Mouse (Mus musculus): ENCODE results near the gene Gm45140. TPM values are rescaled to one million over a fixed set of nuclear protein-coding genes. Genes with fewer than 3 reads are reported as not detected.

Gene Gm45140
- polyA plus RNA-seq, 1 experiment from 2014 or later: 1.4 TPM

DNA sequence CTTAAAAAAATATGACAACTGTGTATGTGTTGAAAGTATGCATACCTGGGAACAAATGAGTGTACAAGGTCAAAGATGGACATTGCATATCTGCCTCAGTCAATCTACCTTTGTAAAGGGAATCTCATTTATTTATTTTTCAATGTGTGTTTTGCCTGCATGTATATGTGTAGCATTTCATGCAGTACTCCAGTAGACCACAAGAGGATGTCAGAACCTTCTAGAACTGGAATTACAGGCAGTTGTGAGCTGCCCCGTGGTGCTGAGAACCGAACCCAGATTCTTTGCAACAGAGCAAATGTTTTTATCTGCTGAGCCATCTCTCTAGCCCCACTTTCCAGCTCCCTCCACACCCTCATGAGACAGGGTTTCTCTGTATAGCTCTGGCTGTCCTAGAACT lies 38.4 kb upstream of the Gm45140 start:
- Histone ChIP-seq H3K4me1 (ENCODE audit: control insufficient read depth in 2 of 2, insufficient read depth in 2 of 2, low read length in 2 of 2) (peaks cover 3% of the 10 kb centered on the region in 2 experiments; a peak in 2 of 4 replicates), H3K4me2 (ENCODE audit: low read length) (no peak overlapping the region), H3K27me3 (ENCODE audit: control insufficient read depth, insufficient read depth, low read length) (no peaks in the 10 kb centered on the region), H3K4me3 (ENCODE audit: control insufficient read depth in 1 of 2, insufficient read depth in 1 of 2, low read depth in 1 of 2, low read length in 2 of 2) (no peak overlapping the region), H3K9ac (ENCODE audit: low read length) (no peak overlapping the region), H3K36me3 (ENCODE audit: control insufficient read depth, insufficient read depth, low read length) (no peaks in the 10 kb centered on the region), H3K9me3 (ENCODE audit: control insufficient read depth, low read length) (no peaks in the 10 kb centered on the region), H3K27ac (replicated peaks in 1 of 2; ENCODE audit: control insufficient read depth in 1 of 2, insufficient read depth in 1 of 2, low read depth in 2 of 2, low read length in 2 of 2) (no peak overlapping the region)
- 93% methylated on average over 2 of the region's 2 CpGs for WGBS
- no peak for ATAC-seq (ENCODE audit: insufficient number of reproducible peaks, insufficient read depth, low FRiP score, low read depth)

DNA sequence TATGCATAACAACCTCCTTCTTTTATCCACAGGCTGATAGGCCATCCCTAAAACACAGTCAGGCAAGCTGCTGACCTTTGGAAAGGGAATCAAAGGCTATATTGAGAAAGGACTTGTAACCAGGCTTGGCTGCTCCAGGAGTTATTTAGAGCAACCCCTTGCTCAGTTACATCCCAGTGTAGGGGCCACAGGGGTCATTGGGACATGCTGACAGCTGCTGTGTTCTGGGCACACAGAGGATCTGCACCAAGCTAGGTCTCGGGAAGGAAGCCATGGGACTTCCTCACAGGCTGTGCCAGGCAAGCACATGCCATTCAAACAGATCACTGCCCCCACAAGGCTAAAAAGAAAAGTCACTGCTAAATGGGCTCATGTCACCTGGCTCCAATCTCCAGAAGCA lies 37.5 kb upstream of the Gm45140 start:
- Histone ChIP-seq H3K4me2 (ENCODE audit: low read length) (no peak overlapping the region), H3K4me1 (ENCODE audit: control insufficient read depth in 2 of 2, insufficient read depth in 2 of 2, low read length in 2 of 2) (peaks cover 3 to 4% of the 10 kb centered on the region in 2 experiments; a peak in 2 of 4 replicates), H3K9ac (ENCODE audit: low read length) (no peak overlapping the region), H3K9me3 (ENCODE audit: control insufficient read depth, low read length) (no peaks in the 10 kb centered on the region), H3K36me3 (ENCODE audit: control insufficient read depth, insufficient read depth, low read length) (no peaks in the 10 kb centered on the region), H3K27ac (replicated peaks in 1 of 2; ENCODE audit: control insufficient read depth in 1 of 2, insufficient read depth in 1 of 2, low read depth in 2 of 2, low read length in 2 of 2) (no peak overlapping the region), H3K27me3 (ENCODE audit: control insufficient read depth, insufficient read depth, low read length) (no peaks in the 10 kb centered on the region), H3K4me3 (ENCODE audit: control insufficient read depth in 1 of 2, insufficient read depth in 1 of 2, low read depth in 1 of 2, low read length in 2 of 2) (no peak overlapping the region)
- 16% methylated on average over 1 of the region's 1 CpGs for WGBS
- no peak for ATAC-seq (ENCODE audit: insufficient number of reproducible peaks, insufficient read depth, low FRiP score, low read depth)

- H3K36me3 ChIP-seq (ENCODE audit: control insufficient read depth, insufficient read depth, low read length): no peaks in the 10 kb centered on the region
- 82% methylated on average over 7 of the region's 7 CpGs for WGBS
- H3K27ac ChIP-seq (replicated peaks in 1 of 2; ENCODE audit: control insufficient read depth in 1 of 2, insufficient read depth in 1 of 2, low read depth in 2 of 2, low read length in 2 of 2): no peak overlapping the region
- no peaks in the 10 kb centered on the region for H3K9me3 ChIP-seq (ENCODE audit: control insufficient read depth, low read length)
- H3K4me2 ChIP-seq (ENCODE audit: low read length): no peak overlapping the region
- no peaks in the 10 kb centered on the region for H3K27me3 ChIP-seq (ENCODE audit: control insufficient read depth, insufficient read depth, low read length)
- peaks cover 3 to 4% of the 10 kb centered on the region in 2 experiments; a peak in 2 of 4 replicates for H3K4me1 ChIP-seq (ENCODE audit: control insufficient read depth in 2 of 2, insufficient read depth in 2 of 2, low read length in 2 of 2)
- no peak overlapping the region for H3K9ac ChIP-seq (ENCODE audit: low read length)
- no peak for ATAC-seq (ENCODE audit: insufficient number of reproducible peaks, insufficient read depth, low FRiP score, low read depth)
- no peak overlapping the region for H3K4me3 ChIP-seq (ENCODE audit: control insufficient read depth in 1 of 2, insufficient read depth in 1 of 2, low read depth in 1 of 2, low read length in 2 of 2)
Observed at GRCm38 (mm10) chr6:87871240-87871639, 35.6 kb upstream of the Gm45140 start.

DNA sequence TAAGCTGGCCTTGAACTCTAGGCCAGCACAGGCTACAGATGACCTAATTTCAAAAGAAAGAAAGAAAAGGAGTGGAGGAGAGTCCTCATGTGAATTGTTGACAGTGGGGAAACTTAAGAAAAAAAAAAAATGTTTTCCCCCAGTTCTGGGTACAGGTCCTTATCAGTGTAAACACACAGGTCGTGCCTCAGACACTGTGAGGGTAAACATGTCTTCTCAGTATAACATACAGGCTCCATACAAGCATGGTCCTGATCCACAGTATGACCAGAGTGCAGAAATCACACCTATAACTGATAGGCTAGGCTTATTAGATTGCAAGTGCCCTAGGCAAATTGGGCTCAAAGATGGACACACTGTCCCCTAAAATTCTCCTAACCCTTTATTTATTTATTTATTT lies 34.8 kb upstream of the Gm45140 start:
- Histone ChIP-seq H3K27me3 (ENCODE audit: control insufficient read depth, insufficient read depth, low read length) (no peaks in the 10 kb centered on the region), H3K27ac (replicated peaks in 1 of 2; ENCODE audit: control insufficient read depth in 1 of 2, insufficient read depth in 1 of 2, low read depth in 2 of 2, low read length in 2 of 2) (no peak overlapping the region), H3K9me3 (ENCODE audit: control insufficient read depth, low read length) (no peaks in the 10 kb centered on the region), H3K4me1 (ENCODE audit: control insufficient read depth in 2 of 2, insufficient read depth in 2 of 2, low read length in 2 of 2) (peaks cover 3 to 4% of the 10 kb centered on the region in 2 experiments; a peak in 2 of 4 replicates), H3K36me3 (ENCODE audit: control insufficient read depth, insufficient read depth, low read length) (no peaks in the 10 kb centered on the region), H3K4me3 (ENCODE audit: control insufficient read depth in 1 of 2, insufficient read depth in 1 of 2, low read depth in 1 of 2, low read length in 2 of 2) (no peak overlapping the region), H3K4me2 (ENCODE audit: low read length) (no peak overlapping the region), H3K9ac (ENCODE audit: low read length) (no peak overlapping the region)
- no peak for ATAC-seq (ENCODE audit: insufficient number of reproducible peaks, insufficient read depth, low FRiP score, low read depth)
- 57% methylated on average over 1 of the region's 1 CpGs for WGBS

DNA sequence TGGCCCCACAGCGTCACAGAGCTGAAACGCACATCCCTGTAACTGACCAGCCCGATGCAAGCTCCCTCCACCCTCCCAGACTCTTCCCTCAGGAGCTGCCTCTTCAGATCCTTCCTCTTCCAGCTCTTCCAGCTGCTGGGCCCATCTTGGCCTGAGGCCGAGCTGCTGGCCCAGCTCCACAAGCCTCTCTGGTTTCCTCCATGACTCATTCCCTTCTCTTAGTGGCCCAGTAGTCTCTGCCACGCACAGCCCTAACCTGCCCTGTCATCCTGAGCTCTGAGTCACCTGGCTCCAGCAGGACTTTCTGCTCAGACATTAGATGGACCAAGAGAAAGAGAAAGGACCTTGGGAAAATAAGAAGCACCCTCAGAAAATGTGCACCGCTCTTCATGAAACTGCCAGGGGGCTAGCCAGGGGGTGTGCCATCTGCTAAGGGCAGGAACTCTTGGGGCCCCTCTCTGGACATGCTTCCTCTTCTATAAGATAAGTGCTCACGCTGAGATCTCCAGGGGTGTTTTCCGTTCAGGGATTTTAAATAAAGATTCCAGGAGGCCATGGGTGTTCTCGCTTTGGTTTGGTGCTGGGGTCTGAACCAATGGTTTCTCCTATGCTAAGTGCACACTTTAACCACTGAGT lies 33.4 kb upstream of the Gm45140 start:
- H3K27ac ChIP-seq (replicated peaks in 1 of 2; ENCODE audit: control insufficient read depth in 1 of 2, insufficient read depth in 1 of 2, low read depth in 2 of 2, low read length in 2 of 2): peak overlapping the region; percentile 2 to 41; a peak in 3 of 4 replicates
- ATAC-seq (ENCODE audit: insufficient number of reproducible peaks, insufficient read depth, low FRiP score, low read depth): peak; percentile 75
- no peaks in the 10 kb centered on the region for H3K27me3 ChIP-seq (ENCODE audit: control insufficient read depth, insufficient read depth, low read length)
- no peak overlapping the region for H3K9ac ChIP-seq (ENCODE audit: low read length)
- WGBS: 58% methylated on average over 9 of the region's 9 CpGs
- H3K4me1 ChIP-seq (ENCODE audit: control insufficient read depth in 2 of 2, insufficient read depth in 2 of 2, low read length in 2 of 2): peaks cover 3 to 4% of the 10 kb centered on the region in 2 experiments; a peak in 2 of 4 replicates
- H3K4me3 ChIP-seq (ENCODE audit: control insufficient read depth in 1 of 2, insufficient read depth in 1 of 2, low read depth in 1 of 2, low read length in 2 of 2): no peak overlapping the region
- H3K36me3 ChIP-seq (ENCODE audit: control insufficient read depth, insufficient read depth, low read length): no peaks in the 10 kb centered on the region
- H3K4me2 ChIP-seq (ENCODE audit: low read length): no peak overlapping the region
- no peaks in the 10 kb centered on the region for H3K9me3 ChIP-seq (ENCODE audit: control insufficient read depth, low read length)

DNA sequence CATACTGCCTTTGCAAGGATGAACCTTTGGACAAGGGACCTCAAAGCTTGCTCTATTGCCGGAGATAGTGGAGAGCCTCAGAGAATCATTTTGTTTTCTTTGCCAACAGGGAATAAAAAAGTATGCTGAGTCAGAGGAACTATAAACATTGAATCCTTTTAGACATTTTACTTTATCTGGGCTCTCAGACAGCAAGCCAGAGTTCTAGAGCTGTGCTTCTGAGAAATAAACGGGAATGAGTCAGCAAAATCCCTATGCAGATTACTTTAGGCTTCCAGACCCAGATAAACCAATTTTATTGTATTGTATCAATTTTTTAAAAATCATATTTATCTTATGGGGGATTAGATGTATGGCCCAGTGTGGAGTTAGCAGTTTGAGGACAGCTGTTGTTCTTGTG lies 31.7 kb upstream of the Gm45140 start:
- whole genome bisulfite sequencing: 47% methylated on average over 2 of the region's 2 CpGs
- no peak overlapping the region for H3K4me3 ChIP-seq (ENCODE audit: control insufficient read depth in 1 of 2, insufficient read depth in 1 of 2, low read depth in 1 of 2, low read length in 2 of 2)
- H3K4me2 ChIP-seq (ENCODE audit: low read length): no peak overlapping the region
- no peak overlapping the region for H3K27ac ChIP-seq (replicated peaks in 1 of 2; ENCODE audit: control insufficient read depth in 1 of 2, insufficient read depth in 1 of 2, low read depth in 2 of 2, low read length in 2 of 2)
- H3K9me3 ChIP-seq (ENCODE audit: control insufficient read depth, low read length): no peaks in the 10 kb centered on the region
- H3K9ac ChIP-seq (ENCODE audit: low read length): no peak overlapping the region
- no peaks in the 10 kb centered on the region for H3K27me3 ChIP-seq (ENCODE audit: control insufficient read depth, insufficient read depth, low read length)
- ATAC-seq (ENCODE audit: insufficient number of reproducible peaks, insufficient read depth, low FRiP score, low read depth): no peak
- H3K36me3 ChIP-seq (ENCODE audit: control insufficient read depth, insufficient read depth, low read length): no peaks in the 10 kb centered on the region
- peaks cover 3 to 4% of the 10 kb centered on the region in 2 experiments; a peak in 2 of 4 replicates for H3K4me1 ChIP-seq (ENCODE audit: control insufficient read depth in 2 of 2, insufficient read depth in 2 of 2, low read length in 2 of 2)

GRCm38 (mm10) chr6:87866211-87866610 lies 30.6 kb upstream of the Gm45140 start:
- no peak overlapping the region for H3K9ac ChIP-seq (ENCODE audit: low read length)
- WGBS: 74% methylated on average over 6 of the region's 6 CpGs
- H3K27me3 ChIP-seq (ENCODE audit: control insufficient read depth, insufficient read depth, low read length): no peaks in the 10 kb centered on the region
- no peak for ATAC-seq (ENCODE audit: insufficient number of reproducible peaks, insufficient read depth, low FRiP score, low read depth)
- no peaks in the 10 kb centered on the region for H3K36me3 ChIP-seq (ENCODE audit: control insufficient read depth, insufficient read depth, low read length)
- H3K9me3 ChIP-seq (ENCODE audit: control insufficient read depth, low read length): no peaks in the 10 kb centered on the region
- H3K4me2 ChIP-seq (ENCODE audit: low read length): no peak overlapping the region
- peaks cover 3 to 4% of the 10 kb centered on the region in 2 experiments; a peak in 2 of 4 replicates for H3K4me1 ChIP-seq (ENCODE audit: control insufficient read depth in 2 of 2, insufficient read depth in 2 of 2, low read length in 2 of 2)
- H3K27ac ChIP-seq (replicated peaks in 1 of 2; ENCODE audit: control insufficient read depth in 1 of 2, insufficient read depth in 1 of 2, low read depth in 2 of 2, low read length in 2 of 2): no peak overlapping the region
- no peak overlapping the region for H3K4me3 ChIP-seq (ENCODE audit: control insufficient read depth in 1 of 2, insufficient read depth in 1 of 2, low read depth in 1 of 2, low read length in 2 of 2)

DNA sequence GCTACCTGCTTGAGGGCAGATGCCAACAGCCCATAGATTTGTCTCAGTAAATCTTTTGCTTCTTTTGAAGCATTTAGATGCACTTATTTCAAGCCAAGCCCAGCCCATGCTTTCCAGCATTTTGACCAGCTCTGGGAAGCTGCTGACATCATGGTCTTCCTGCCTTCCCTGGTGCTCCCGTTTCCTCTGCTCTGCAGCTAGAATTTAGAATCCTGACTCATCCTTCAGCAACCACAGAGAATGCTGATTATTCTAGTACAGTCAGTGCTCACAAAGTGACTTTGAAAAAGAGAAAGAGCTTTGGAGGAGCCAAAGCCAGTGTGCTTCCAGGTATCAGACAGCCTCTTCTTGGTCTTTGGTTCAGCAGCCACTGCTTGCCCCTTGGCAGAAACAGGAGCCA lies 21.5 kb upstream of the Gm45140 start:
- no peaks in the 10 kb centered on the region for H3K36me3 ChIP-seq (ENCODE audit: control insufficient read depth, insufficient read depth, low read length)
- H3K4me3 ChIP-seq (ENCODE audit: control insufficient read depth in 1 of 2, insufficient read depth in 1 of 2, low read depth in 1 of 2, low read length in 2 of 2): no peak overlapping the region
- no peak overlapping the region for H3K27ac ChIP-seq (replicated peaks in 1 of 2; ENCODE audit: control insufficient read depth in 1 of 2, insufficient read depth in 1 of 2, low read depth in 2 of 2, low read length in 2 of 2)
- H3K9me3 ChIP-seq (ENCODE audit: control insufficient read depth, low read length): no peaks in the 10 kb centered on the region
- H3K9ac ChIP-seq (ENCODE audit: low read length): no peak overlapping the region
- H3K27me3 ChIP-seq (ENCODE audit: control insufficient read depth, insufficient read depth, low read length): no peaks in the 10 kb centered on the region; the same call in 1 of the 2 replicates
- H3K4me2 ChIP-seq (ENCODE audit: low read length): no peak overlapping the region
- ATAC-seq (ENCODE audit: insufficient number of reproducible peaks, insufficient read depth, low FRiP score, low read depth): no peak
- WGBS: 21% methylated on average over 1 of the region's 1 CpGs
- H3K4me1 ChIP-seq (ENCODE audit: control insufficient read depth in 2 of 2, insufficient read depth in 2 of 2, low read length in 2 of 2): no peaks in the 10 kb centered on the region

Measured in heart, embryonic 14.5 days (tissue).